Mouse (Mus musculus): ENCODE data around the gene Slc16a11. TPM values are rescaled to one million over a fixed set of nuclear protein-coding genes. Genes with fewer than 3 reads are reported as not detected.

Slc16a11 gene
- polyA plus RNA-seq, 1 experiment from 2014 or later = 1.1 TPM

DNA sequence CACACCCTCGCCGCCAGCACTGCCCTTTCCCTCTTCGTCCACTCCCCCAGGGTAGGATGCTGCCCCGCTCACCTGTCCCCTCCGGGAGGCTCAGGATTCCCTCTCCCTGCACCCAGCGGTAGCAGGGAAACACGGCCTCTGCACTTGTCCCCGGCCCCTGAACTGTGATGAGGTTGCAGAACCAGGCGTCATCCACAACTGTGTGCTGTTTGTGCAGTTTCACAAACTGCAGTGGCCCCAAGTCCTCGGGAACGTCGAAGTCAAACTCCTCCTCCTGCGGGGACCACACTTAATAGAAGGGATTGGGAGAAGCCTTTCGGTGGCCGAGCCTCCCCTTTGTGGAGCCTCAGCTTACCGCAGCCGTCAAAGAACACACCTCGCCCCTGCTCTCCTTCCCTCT is 41.8 kb downstream of the Slc16a11 start:
- H3K9ac ChIP-seq (ENCODE audit: low read length) = peak overlapping the region; percentile 52
- WGBS = 4% methylated on average over 18 of the region's 18 CpGs
- no peaks in the 10 kb centered on the region for H3K9me3 ChIP-seq (ENCODE audit: control insufficient read depth, low read length)
- ATAC-seq (ENCODE audit: low read depth) = peak; percentile 23; the same call in 1 of the 2 replicates
- H3K27ac ChIP-seq (ENCODE audit: low read length) = no peak overlapping the region
- peaks cover 7% of the 10 kb centered on the region; the same call in 1 of the 2 replicates for H3K4me1 ChIP-seq (replicated peaks; ENCODE audit: control insufficient read depth, insufficient read depth, low read length)
- peaks cover 30% of the 10 kb centered on the region for H3K27me3 ChIP-seq (ENCODE audit: control insufficient read depth, insufficient read depth, low read depth, low read length)
- peak overlapping the region; percentile 53 for H3K4me2 ChIP-seq (ENCODE audit: low read depth, low read length)
- H3K36me3 ChIP-seq (ENCODE audit: control insufficient read depth, insufficient read depth, low read length) = no peaks in the 10 kb centered on the region
- H3K4me3 ChIP-seq (ENCODE audit: low read length) = peak overlapping the region; percentile 39

DNA sequence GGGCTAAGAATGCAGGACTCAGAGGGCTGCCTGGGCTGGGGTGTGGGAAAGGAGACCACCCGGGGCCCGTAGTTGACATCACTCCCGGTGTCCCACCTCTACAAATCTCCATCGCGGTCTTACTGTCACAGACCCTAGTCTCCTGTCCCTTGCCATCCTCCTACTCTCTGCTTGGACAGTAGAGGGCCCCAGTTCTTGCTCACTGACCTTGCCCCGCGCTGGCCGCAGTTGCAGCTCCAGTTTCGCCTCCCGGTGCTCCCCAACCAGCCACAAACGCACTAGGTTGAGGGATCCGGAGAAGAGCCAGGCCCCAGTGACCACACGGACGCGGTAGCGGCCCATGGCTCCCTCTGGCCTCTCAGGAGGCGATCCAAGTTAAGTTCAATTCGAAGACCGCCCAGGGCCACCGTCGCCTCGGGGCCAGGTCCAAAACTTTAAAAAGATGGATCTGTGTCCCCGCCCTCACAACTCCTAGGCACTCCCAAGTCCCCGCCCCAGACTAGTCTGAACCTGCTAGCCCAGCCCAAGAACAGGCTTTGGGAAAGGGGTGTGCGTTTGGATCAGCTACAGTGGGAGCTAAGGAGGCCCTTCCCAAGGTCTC is 42.5 kb downstream of the Slc16a11 start, which contains the start of gene Alox12:
Gene Alox12 (minus strand): TSS at position 423 of the 601 bp plus-strand sequence.
- Histone ChIP-seq H3K27ac (ENCODE audit: low read length) (no peak within 1 kb of the TSS), H3K36me3 (ENCODE audit: control insufficient read depth, insufficient read depth, low read length) (no peaks in the 10 kb centered on the region), H3K4me2 (ENCODE audit: low read depth, low read length) (peak within 1 kb of the TSS; percentile 53), H3K4me3 (ENCODE audit: low read length) (peak within 1 kb of the TSS; percentile 39), H3K27me3 (ENCODE audit: control insufficient read depth, insufficient read depth, low read depth, low read length) (peaks cover 30% of the 10 kb centered on the region), H3K9ac (ENCODE audit: low read length) (peak within 1 kb of the TSS; percentile 52), H3K9me3 (ENCODE audit: control insufficient read depth, low read length) (no peaks in the 10 kb centered on the region), H3K4me1 (replicated peaks; ENCODE audit: control insufficient read depth, insufficient read depth, low read length) (peaks cover 7% of the 10 kb centered on the region; the same call in 1 of the 2 replicates)
- WGBS = 3% methylated on average over 25 of the region's 25 CpGs
- ATAC-seq (ENCODE audit: low read depth) = peak; percentile 74

DNA sequence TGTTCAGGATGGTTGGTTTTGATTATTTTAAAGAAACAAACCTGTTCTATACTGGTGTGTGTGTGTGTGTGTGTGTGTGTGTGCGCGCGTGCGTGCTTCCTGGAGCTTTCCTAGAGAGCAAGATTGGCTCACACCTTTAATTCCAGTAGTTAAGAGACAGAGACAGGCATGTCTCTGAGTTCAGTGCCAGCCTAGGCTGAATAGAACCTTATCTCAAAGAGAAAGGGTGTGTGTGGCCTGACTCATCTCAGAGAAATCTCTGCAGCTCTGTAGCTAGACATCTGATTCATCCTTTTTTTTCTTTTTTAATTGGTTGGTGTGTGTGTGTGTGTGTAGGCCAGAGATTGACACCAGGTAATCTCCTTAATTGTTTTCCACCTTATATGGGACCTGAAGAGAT is 46.5 kb downstream of the Slc16a11 start:
- no peak overlapping the region for H3K27ac ChIP-seq (ENCODE audit: low read length)
- H3K4me3 ChIP-seq (ENCODE audit: low read length) = no peak overlapping the region
- H3K4me1 ChIP-seq (replicated peaks; ENCODE audit: control insufficient read depth, insufficient read depth, low read length) = peaks cover 7% of the 10 kb centered on the region; the same call in 1 of the 2 replicates
- H3K4me2 ChIP-seq (ENCODE audit: low read depth, low read length) = no peak overlapping the region
- H3K9ac ChIP-seq (ENCODE audit: low read length) = no peak overlapping the region
- H3K9me3 ChIP-seq (ENCODE audit: control insufficient read depth, low read length) = no peaks in the 10 kb centered on the region; the same call in 1 of the 2 replicates
- H3K27me3 ChIP-seq (ENCODE audit: control insufficient read depth, insufficient read depth, low read depth, low read length) = peaks cover 12% of the 10 kb centered on the region
- 82% methylated on average over 4 of the region's 4 CpGs for WGBS
- no peak for ATAC-seq (ENCODE audit: low read depth)
- H3K36me3 ChIP-seq (ENCODE audit: control insufficient read depth, insufficient read depth, low read length) = no peaks in the 10 kb centered on the region

DNA sequence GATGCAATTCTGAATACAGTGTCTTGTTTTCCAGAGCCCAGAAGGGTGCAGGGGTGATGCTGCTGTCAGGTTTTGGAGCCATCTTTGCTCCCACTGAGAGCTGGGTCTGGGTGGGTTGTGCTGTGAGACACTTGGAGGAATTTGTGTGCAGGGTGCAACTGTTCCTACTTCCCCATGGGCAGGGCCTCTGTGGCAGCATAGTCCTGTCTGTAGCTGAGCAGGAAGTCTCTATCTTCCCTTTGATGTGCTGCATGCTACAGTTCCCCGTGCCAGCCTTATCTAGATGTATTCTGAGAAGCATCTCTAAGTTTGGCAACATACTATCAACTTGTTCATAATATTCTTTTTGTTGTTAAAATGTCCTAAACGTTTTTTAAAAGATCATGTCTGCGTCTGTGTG is 52.7 kb downstream of the Slc16a11 start:
- ATAC-seq (ENCODE audit: low read depth) = no peak
- Histone ChIP-seq H3K36me3 (ENCODE audit: control insufficient read depth, insufficient read depth, low read length) (no peaks in the 10 kb centered on the region), H3K9me3 (ENCODE audit: control insufficient read depth, low read length) (no peaks in the 10 kb centered on the region; the same call in 1 of the 2 replicates), H3K4me2 (ENCODE audit: low read depth, low read length) (no peak overlapping the region), H3K27me3 (ENCODE audit: control insufficient read depth, insufficient read depth, low read depth, low read length) (no peaks in the 10 kb centered on the region), H3K27ac (ENCODE audit: low read length) (no peak overlapping the region), H3K4me3 (ENCODE audit: low read length) (no peak overlapping the region), H3K9ac (ENCODE audit: low read length) (no peak overlapping the region), H3K4me1 (replicated peaks; ENCODE audit: control insufficient read depth, insufficient read depth, low read length) (peaks cover 4% of the 10 kb centered on the region)
- 33% methylated on average over 3 of the region's 3 CpGs for WGBS

DNA sequence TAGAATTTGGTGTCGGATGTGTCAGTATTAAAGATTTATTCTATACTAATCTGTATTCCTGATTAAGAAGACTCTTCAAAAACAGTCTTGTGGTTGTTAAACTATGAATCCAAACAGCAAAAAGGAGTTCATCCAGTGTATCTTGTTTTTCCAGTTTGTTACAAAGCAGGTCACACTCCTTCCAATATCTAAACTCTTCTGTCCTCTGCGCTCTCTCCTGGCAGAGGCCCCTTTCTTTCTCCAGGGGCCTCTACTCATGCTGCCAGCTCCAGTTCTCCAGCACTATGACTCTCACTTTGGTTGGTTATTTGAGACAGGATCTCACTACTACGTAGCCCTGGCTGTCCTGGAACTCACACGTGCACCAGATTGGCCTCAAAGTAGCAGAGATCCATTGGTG is 53.3 kb downstream of the Slc16a11 start:
- no peaks in the 10 kb centered on the region for H3K36me3 ChIP-seq (ENCODE audit: control insufficient read depth, insufficient read depth, low read length)
- no peaks in the 10 kb centered on the region for H3K27me3 ChIP-seq (ENCODE audit: control insufficient read depth, insufficient read depth, low read depth, low read length)
- H3K9me3 ChIP-seq (ENCODE audit: control insufficient read depth, low read length) = no peaks in the 10 kb centered on the region; the same call in 1 of the 2 replicates
- no peak overlapping the region for H3K27ac ChIP-seq (ENCODE audit: low read length)
- H3K4me3 ChIP-seq (ENCODE audit: low read length) = no peak overlapping the region
- no peak overlapping the region for H3K9ac ChIP-seq (ENCODE audit: low read length)
- ATAC-seq (ENCODE audit: low read depth) = no peak
- WGBS = 57% methylated on average over 4 of the region's 4 CpGs
- no peak overlapping the region for H3K4me2 ChIP-seq (ENCODE audit: low read depth, low read length)
- H3K4me1 ChIP-seq (replicated peaks; ENCODE audit: control insufficient read depth, insufficient read depth, low read length) = peaks cover 4% of the 10 kb centered on the region

MicroRNAs within 50 kb of the gene (microRNA counts, 519-probe panel; counts per million panel counts)
- microRNA mmu-miR-195 = 2,592 counts per million, percentile 47 among the panel's probes with 10 or more counts
- 2,858 counts per million, percentile 53 among the panel's probes with 10 or more counts for microRNA mmu-miR-497

Small RNA genes lying within 50 kb of the gene (microRNA-seq; reads per million reads assigned to microRNA genes)
- gene Mir195a = 2,363 reads per million, percentile 83 among the genes with 10 or more reads in this experiment
- gene Mir497 = not detected
- not detected for gene Mir497b

Other genes with a start within 250 kb of the Slc16a11 start
- gene Cldn7, start 248.0 kb upstream of the Slc16a11 start, polyA plus RNA-seq (2015; fragmentation: Nextera tagmentation; extraction: Ambion mirVana) = 172 and 202 TPM in 2 replicates
- 20.6 and 23.0 TPM in 2 replicates for gene Ctdnep1, start 231.6 kb upstream of the Slc16a11 start, polyA plus RNA-seq (2015; fragmentation: Nextera tagmentation; extraction: Ambion mirVana)
- gene Elp5, start 230.2 kb upstream of the Slc16a11 start, polyA plus RNA-seq (2015; fragmentation: Nextera tagmentation; extraction: Ambion mirVana) = 98.4 and 99.2 TPM in 2 replicates
- gene Gabarap, start 221.6 kb upstream of the Slc16a11 start, polyA plus RNA-seq (2015; fragmentation: Nextera tagmentation; extraction: Ambion mirVana) = 515 and 536 TPM in 2 replicates
- gene Phf23, start 217.0 kb upstream of the Slc16a11 start, polyA plus RNA-seq (2015; fragmentation: Nextera tagmentation; extraction: Ambion mirVana) = 58.1 and 59.5 TPM in 2 replicates
- gene Dvl2, start 212.2 kb upstream of the Slc16a11 start, polyA plus RNA-seq (2015; fragmentation: Nextera tagmentation; extraction: Ambion mirVana) = 30.1 and 30.7 TPM in 2 replicates
- 90.0 and 92.0 TPM in 2 replicates for gene Acadvl, start 197.3 kb upstream of the Slc16a11 start, polyA plus RNA-seq (2015; fragmentation: Nextera tagmentation; extraction: Ambion mirVana)
- gene Dlg4, start 195.8 kb upstream of the Slc16a11 start, polyA plus RNA-seq (2015; fragmentation: Nextera tagmentation; extraction: Ambion mirVana) = 5.5 and 7.9 TPM in 2 replicates
- 0.18 TPM in 1 of 2 replicates, not detected in the other for gene Asgr1, start 158.7 kb upstream of the Slc16a11 start, polyA plus RNA-seq (2015; fragmentation: Nextera tagmentation; extraction: Ambion mirVana)
- 0.30 TPM in 1 of 2 replicates, not detected in the other for gene Asgr2, start 120.1 kb upstream of the Slc16a11 start, polyA plus RNA-seq (2015; fragmentation: Nextera tagmentation; extraction: Ambion mirVana)
- gene Mgl2, start 82.4 kb upstream of the Slc16a11 start, polyA plus RNA-seq (2015; fragmentation: Nextera tagmentation; extraction: Ambion mirVana) = 2.1 and 2.4 TPM in 2 replicates
- 0.79 and 1.6 TPM in 2 replicates for gene Clec10a, start 56.6 kb upstream of the Slc16a11 start, polyA plus RNA-seq (2015; fragmentation: Nextera tagmentation; extraction: Ambion mirVana)
- 6.0 and 6.9 TPM in 2 replicates for gene Slc16a13, start 8.3 kb downstream of the Slc16a11 start, polyA plus RNA-seq (2015; fragmentation: Nextera tagmentation; extraction: Ambion mirVana)
- gene Bcl6b, start 17.0 kb downstream of the Slc16a11 start, polyA plus RNA-seq (2015; fragmentation: Nextera tagmentation; extraction: Ambion mirVana) = 36.2 and 37.1 TPM in 2 replicates
- 163 and 167 TPM in 2 replicates for gene 0610010K14Rik, start 25.2 kb downstream of the Slc16a11 start, polyA plus RNA-seq (2015; fragmentation: Nextera tagmentation; extraction: Ambion mirVana)
- 10.3 and 10.7 TPM in 2 replicates for gene Gm21988, start 27.1 kb downstream of the Slc16a11 start, polyA plus RNA-seq (2015; fragmentation: Nextera tagmentation; extraction: Ambion mirVana)
- gene Rnasek, start 27.1 kb downstream of the Slc16a11 start, polyA plus RNA-seq (2015; fragmentation: Nextera tagmentation; extraction: Ambion mirVana) = 249 and 250 TPM in 2 replicates
- 6.9 and 7.8 TPM in 2 replicates for gene Alox12, start 42.6 kb downstream of the Slc16a11 start, polyA plus RNA-seq (2015; fragmentation: Nextera tagmentation; extraction: Ambion mirVana)
- gene Alox12e, start 109.9 kb downstream of the Slc16a11 start, polyA plus RNA-seq (2015; fragmentation: Nextera tagmentation; extraction: Ambion mirVana) = 0.35 and 1.1 TPM in 2 replicates
- gene Alox15, start 139.3 kb downstream of the Slc16a11 start, polyA plus RNA-seq (2015; fragmentation: Nextera tagmentation; extraction: Ambion mirVana) = 0.70 and 0.72 TPM in 2 replicates
- 36.3 and 37.3 TPM in 2 replicates for gene Pelp1, start 197.3 kb downstream of the Slc16a11 start, polyA plus RNA-seq (2015; fragmentation: Nextera tagmentation; extraction: Ambion mirVana)
- gene Arrb2, start 219.9 kb downstream of the Slc16a11 start, polyA plus RNA-seq (2015; fragmentation: Nextera tagmentation; extraction: Ambion mirVana) = 14.1 and 15.0 TPM in 2 replicates
- gene Med11, start 239.2 kb downstream of the Slc16a11 start, polyA plus RNA-seq (2015; fragmentation: Nextera tagmentation; extraction: Ambion mirVana) = 39.8 and 43.7 TPM in 2 replicates
- 0.48 and 1.0 TPM in 2 replicates for gene Zmynd15, start 246.7 kb downstream of the Slc16a11 start, polyA plus RNA-seq (2015; fragmentation: Nextera tagmentation; extraction: Ambion mirVana)
- 7.5 and 8.3 TPM in 2 replicates for gene Cxcl16, start 247.2 kb downstream of the Slc16a11 start, polyA plus RNA-seq (2015; fragmentation: Nextera tagmentation; extraction: Ambion mirVana)

Data from lung, embryonic 16.5 days (tissue).